Mouse (Mus musculus): ENCODE results near the gene Rpl35.

- no peak for TF ChIP-seq CHD2 (IDR thresholded peaks at IDR 0.05; ENCODE audit: low read depth, low read length)
- TF ChIP-seq MAFK (IDR thresholded peaks at IDR 0.05; ENCODE audit: insufficient read depth, low read depth, low read length) = no peak
- TF ChIP-seq HCFC1 (IDR thresholded peaks at IDR 0.05; ENCODE audit: borderline replicate concordance, insufficient read depth, low read length) = no peak
Measured at GRCm38 (mm10) chr2:38975941-38976805, 29.3 kb downstream of the Rpl35 start.

Data from ES-E14 (cell line).